Mouse (Mus musculus): ENCODE data around the gene Polr3c. TPM values are rescaled to one million over a fixed set of nuclear protein-coding genes. Genes with fewer than 3 reads are reported as not detected.

The Polr3c gene
- 50.8 TPM for polyA plus RNA-seq (2017; shearing (Covaris generic))

GRCm38 (mm10) chr3:96727343-96727827, at the start of gene Polr3c, which contains the start of gene Rnf115:
Gene Polr3c (minus strand): TSS chr3:96727628.
Gene Rnf115 (plus strand): TSS chr3:96727664.

GRCm38 (mm10) chr3:96707903-96708683, 19.3 kb downstream of the Polr3c start, which contains the start of gene Nudt17:
Gene Nudt17 (minus strand): TSS chr3:96708562.

DNA sequence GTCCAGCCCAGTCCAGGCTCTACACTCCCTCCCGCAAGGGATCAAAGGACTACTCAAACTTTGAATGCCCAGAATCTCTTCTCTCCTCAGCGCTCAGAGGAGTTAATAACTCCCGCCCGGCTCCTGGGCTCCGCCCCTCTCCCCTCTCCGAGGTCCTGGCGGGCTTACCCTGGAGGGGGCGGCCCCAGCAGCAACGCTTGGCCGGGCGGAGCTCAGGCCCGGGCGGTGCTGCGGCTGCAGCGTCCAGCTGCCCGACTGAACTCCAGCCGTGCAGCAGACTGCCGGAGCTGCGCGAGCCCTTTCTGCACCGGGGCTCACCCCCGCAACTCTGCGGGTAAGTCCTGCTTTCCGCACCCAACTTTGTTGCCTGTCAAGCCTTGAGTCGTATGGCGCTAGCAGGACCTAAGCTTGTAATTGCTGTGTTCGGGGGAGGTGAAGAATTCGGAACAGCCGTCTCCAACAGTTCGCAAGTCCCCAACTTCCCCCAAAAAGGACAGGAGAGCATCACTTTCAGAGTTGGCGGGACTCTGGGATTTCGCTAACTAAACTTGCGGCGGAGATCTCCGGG, 31.1 kb downstream of the Polr3c start, which contains the start of gene Pias3:
Gene Pias3, plus strand, starts transcription at position 187 of the 568 bp plus-strand sequence.

DNA sequence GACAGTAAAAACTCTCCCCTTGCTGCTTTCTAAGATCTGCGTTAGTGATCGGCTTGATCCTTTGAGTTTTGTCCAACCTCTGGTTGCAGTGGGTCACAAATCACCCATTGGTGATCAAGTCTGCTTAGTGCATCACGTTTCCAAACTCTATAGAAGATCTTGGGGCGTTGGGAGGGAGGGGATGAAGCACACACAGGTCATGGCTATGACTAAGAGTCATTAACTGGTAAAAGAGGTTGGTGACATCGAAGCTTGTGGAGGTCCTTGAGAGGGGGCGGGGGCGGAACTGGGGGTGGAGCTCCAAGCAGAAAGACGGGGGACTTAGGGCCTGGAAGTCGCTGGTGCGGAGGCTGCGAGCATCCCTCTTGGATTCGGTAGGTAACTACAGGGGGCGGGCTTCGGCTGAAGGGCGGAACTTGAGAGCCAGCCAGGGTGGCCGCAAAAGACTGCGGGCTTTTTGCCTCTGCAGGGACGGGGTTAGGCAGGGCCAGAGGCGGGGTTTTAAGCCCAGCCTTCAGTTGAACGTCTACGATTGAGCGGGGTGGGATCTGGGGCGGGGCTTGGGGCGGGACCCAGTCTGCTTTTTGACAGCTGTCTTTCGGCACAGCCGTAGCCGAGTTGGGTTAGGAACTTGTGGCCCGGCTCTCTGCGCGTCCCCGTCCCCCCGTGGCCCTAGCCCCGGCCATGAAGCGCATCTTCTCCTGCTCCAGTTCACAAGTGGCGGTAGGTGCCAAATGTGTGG, 57.5 kb downstream of the Polr3c start, which contains the start of gene Ankrd35:
Gene Ankrd35, plus strand, starts transcription at position 405 of the 742 bp plus-strand sequence.

Other genes with a start within 250 kb of the Polr3c start
- 0.44 TPM for gene Hfe2, start 202.5 kb downstream of the Polr3c start, polyA plus RNA-seq (2017; shearing (Covaris generic))
- 473 TPM for gene Txnip, start 169.7 kb downstream of the Polr3c start, polyA plus RNA-seq (2017; shearing (Covaris generic))
- gene Gm16253, start 150.6 kb downstream of the Polr3c start, polyA plus RNA-seq (2017; shearing (Covaris generic)), result not detected
- 18.4 TPM for gene Polr3gl, start 133.4 kb downstream of the Polr3c start, polyA plus RNA-seq (2017; shearing (Covaris generic))
- gene Ankrd34a, start 131.0 kb downstream of the Polr3c start, polyA plus RNA-seq (2017; shearing (Covaris generic)), result not detected
- 0.45 TPM for gene Lix1l, start 126.5 kb downstream of the Polr3c start, polyA plus RNA-seq (2017; shearing (Covaris generic))
- gene Rbm8a, start 97.7 kb downstream of the Polr3c start, polyA plus RNA-seq (2017; shearing (Covaris generic)), result 189 TPM
- gene Pex11b, start 92.3 kb downstream of the Polr3c start, polyA plus RNA-seq (2017; shearing (Covaris generic)), result 22.0 TPM
- gene Gm42957, start 92.2 kb downstream of the Polr3c start, polyA plus RNA-seq (2017; shearing (Covaris generic)), result not detected
- gene Itga10, start 82.0 kb downstream of the Polr3c start, polyA plus RNA-seq (2017; shearing (Covaris generic)), result 0.29 TPM
- 4.7 TPM for gene Ankrd35, start 57.5 kb downstream of the Polr3c start, polyA plus RNA-seq (2017; shearing (Covaris generic))
- 9.8 TPM for gene Pias3, start 31.2 kb downstream of the Polr3c start, polyA plus RNA-seq (2017; shearing (Covaris generic))
- gene Nudt17, start 19.1 kb downstream of the Polr3c start, polyA plus RNA-seq (2017; shearing (Covaris generic)), result 2.4 TPM
- 103 TPM for gene Rnf115, start within 50 bp of the Polr3c start, polyA plus RNA-seq (2017; shearing (Covaris generic))
- gene Pdzk1, start 101.7 kb upstream of the Polr3c start, polyA plus RNA-seq (2017; shearing (Covaris generic)), result 0.88 TPM
- gene Cd160, start 101.7 kb upstream of the Polr3c start, polyA plus RNA-seq (2017; shearing (Covaris generic)), result 6.7 TPM
- gene Gja5, start 177.1 kb upstream of the Polr3c start, polyA plus RNA-seq (2017; shearing (Covaris generic)), result not detected
- 23.1 TPM for gene Gpr89, start 177.7 kb upstream of the Polr3c start, polyA plus RNA-seq (2017; shearing (Covaris generic))
- 0.35 TPM for gene Gja8, start 198.4 kb upstream of the Polr3c start, polyA plus RNA-seq (2017; shearing (Covaris generic))